Mouse (Mus musculus) forebrain, embryonic 10.5 days (tissue): ENCODE results near the gene Pdcd1lg2. TPM values are rescaled to one million over a fixed set of nuclear protein-coding genes. Genes with fewer than 3 reads are reported as not detected.

ENCODE experiments used
- DNase-seq: peaks from one replicate; pipeline ENCODE4 v3.0.0-alpha.2; 2017; ENCODE audit warnings: low spot score; ENCODE audit errors: extremely low spot score
- H3K27ac ChIP-seq: fragments of 300-500 bp; sonication (generic); 2 replicates; pipeline ENCODE4 v1.5.1; 2016; ENCODE audit warnings: mild to moderate bottlenecking
- H3K27me3 ChIP-seq: fragments of 300-500 bp; sonication (generic); 2 replicates; pipeline ENCODE4 v1.6.1; 2016; ENCODE audit warnings: mild to moderate bottlenecking; ENCODE audit not compliant: poor library complexity, severe bottlenecking
- H3K36me3 ChIP-seq: fragments of 300-500 bp; sonication (generic); replicated peaks from 2 replicates; pipeline ENCODE4 v1.6.1; 2016; ENCODE audit warnings: mild to moderate bottlenecking, moderate library complexity
- H3K4me1 ChIP-seq: fragments of 300-500 bp; sonication (generic); 2 replicates; pipeline ENCODE4 v1.6.1; 2016
- H3K4me3 ChIP-seq: fragments of 300-500 bp; sonication (generic); 2 replicates; pipeline ENCODE4 v1.5.1; 2016; ENCODE audit warnings: mild to moderate bottlenecking, moderate library complexity
- H3K9me3 ChIP-seq: fragments of 300-500 bp; sonication (generic); 2 replicates; pipeline ENCODE4 v1.6.1; 2016; ENCODE audit warnings: mild to moderate bottlenecking, moderate library complexity
- WGBS: fragments of 180-500 bp; shearing (Covaris S2); methylation state at CpG from one replicate; pipeline ENCODE4 v1.1.7; 2016; 5-methylcytosine and 5-hydroxymethylcytosine counted together
- polyA plus RNA-seq: library from polyadenylated mRNA; unstranded; fragments of >200 nt; fragmentation: Nextera tagmentation; extraction: Ambion mirVana; gene quantifications from 2 replicates; pipeline ENCODE4 v1.2.1, GENCODE M21; 2016

The Pdcd1lg2 gene
- polyA plus RNA-seq, 1 experiment from 2014 or later: not detected

DNA sequence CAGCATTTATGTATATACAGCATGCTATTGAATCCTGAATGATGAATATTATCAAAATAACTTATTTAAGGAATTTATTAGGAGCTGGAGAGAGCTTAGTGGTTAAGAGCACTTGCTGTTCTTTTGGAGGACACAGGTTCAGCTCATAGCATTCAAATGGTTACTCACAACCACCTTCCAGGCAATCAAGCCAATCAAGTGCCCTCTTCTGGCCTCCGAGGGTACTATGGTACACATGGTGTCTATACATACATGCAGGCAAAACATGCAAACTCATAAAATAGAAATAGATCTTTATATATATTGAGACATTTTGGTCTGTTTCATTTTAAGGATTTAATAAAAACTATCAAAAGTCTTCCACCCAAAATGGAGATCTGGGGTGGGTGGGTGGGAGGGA, 21.9 kb upstream of the Pdcd1lg2 start:
- no peak for DNase-seq
- H3K9me3 ChIP-seq: no peaks in the 10 kb centered on the region
- no peak overlapping the region for H3K27ac ChIP-seq
- 98% methylated on average over 1 of the region's 1 CpGs for WGBS
- no peaks in the 10 kb centered on the region for H3K36me3 ChIP-seq
- H3K4me1 ChIP-seq: no peaks in the 10 kb centered on the region
- no peaks in the 10 kb centered on the region for H3K27me3 ChIP-seq
- H3K4me3 ChIP-seq: no peak overlapping the region

DNA sequence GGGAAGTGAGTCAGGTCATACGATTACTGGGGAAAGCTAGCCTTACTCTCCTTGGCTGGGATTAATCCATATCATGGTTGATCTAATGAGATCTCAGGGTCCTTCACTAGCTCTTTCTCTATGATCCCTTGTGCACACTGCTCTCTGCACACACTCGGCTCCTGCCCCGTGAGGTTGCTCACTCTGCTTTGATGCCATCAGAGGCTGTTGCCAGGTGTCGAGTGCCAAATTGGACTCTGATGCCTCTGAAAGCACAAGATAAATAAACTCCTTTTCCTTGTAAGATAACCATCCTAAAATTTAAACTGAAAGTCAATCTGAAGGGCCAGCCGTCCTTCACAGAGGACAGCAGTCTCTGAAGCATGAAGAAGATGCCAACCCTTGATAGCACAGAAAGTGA, 20.2 kb upstream of the Pdcd1lg2 start:
- no peaks in the 10 kb centered on the region for H3K36me3 ChIP-seq
- 90% methylated on average over 5 of the region's 5 CpGs for WGBS
- no peak overlapping the region for H3K27ac ChIP-seq
- no peaks in the 10 kb centered on the region for H3K27me3 ChIP-seq
- H3K4me1 ChIP-seq: no peaks in the 10 kb centered on the region
- DNase-seq: no peak
- no peak overlapping the region for H3K4me3 ChIP-seq
- no peaks in the 10 kb centered on the region for H3K9me3 ChIP-seq

DNA sequence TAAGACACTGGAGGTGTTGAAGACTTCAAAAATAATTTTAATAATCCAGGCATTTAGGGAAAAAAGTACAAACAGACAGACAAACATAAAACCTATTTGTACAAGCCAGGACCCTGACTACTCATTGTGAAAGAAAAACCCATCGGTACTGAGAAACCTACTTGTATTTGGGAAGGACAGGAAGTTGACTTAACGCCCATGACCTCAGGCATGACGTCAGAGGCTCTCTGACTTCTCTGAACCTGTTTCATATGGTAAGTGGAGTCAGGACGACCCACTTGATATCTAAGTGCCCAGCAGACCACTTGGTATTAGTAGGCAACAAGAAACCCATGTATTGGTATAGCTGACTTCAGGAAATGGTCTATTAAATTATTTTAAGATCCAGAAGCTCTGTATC, 19.4 kb upstream of the Pdcd1lg2 start:
- 75% methylated on average over 4 of the region's 4 CpGs for WGBS
- no peak for DNase-seq

DNA sequence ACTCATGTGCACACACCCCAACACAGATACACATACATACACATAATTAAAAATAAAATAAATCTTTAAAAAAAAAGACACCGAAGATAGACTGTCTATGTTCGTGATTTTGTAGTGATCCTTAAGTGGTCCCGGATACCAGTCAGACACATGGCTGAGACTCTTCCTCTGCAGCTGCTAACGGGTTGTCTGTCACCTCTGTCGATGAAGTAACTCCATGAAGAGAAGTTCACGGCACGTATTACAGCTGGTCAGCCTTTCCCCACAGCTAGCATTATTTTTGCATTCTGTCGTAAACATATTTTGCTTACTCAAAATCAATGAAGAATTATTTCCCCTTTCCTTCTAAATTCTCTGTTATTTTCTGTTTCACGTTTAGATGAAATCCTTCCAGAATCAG, 17.4 kb upstream of the Pdcd1lg2 start:
- Histone ChIP-seq H3K27ac (no peak overlapping the region), H3K9me3 (peaks cover 6% of the 10 kb centered on the region; the same call in 1 of the 2 replicates), H3K4me3 (no peak overlapping the region), H3K27me3 (no peaks in the 10 kb centered on the region), H3K36me3 (no peaks in the 10 kb centered on the region), H3K4me1 (no peaks in the 10 kb centered on the region)
- no peak for DNase-seq
- 93% methylated on average over 9 of the region's 9 CpGs for WGBS

More for the DNA sequence above, 19.4 kb upstream of the Pdcd1lg2 start:
- no peak overlapping the region for H3K27ac ChIP-seq
- H3K36me3 ChIP-seq: no peaks in the 10 kb centered on the region
- H3K4me3 ChIP-seq: no peak overlapping the region
- no peaks in the 10 kb centered on the region for H3K27me3 ChIP-seq
- H3K4me1 ChIP-seq: no peaks in the 10 kb centered on the region
- no peaks in the 10 kb centered on the region for H3K9me3 ChIP-seq

DNA sequence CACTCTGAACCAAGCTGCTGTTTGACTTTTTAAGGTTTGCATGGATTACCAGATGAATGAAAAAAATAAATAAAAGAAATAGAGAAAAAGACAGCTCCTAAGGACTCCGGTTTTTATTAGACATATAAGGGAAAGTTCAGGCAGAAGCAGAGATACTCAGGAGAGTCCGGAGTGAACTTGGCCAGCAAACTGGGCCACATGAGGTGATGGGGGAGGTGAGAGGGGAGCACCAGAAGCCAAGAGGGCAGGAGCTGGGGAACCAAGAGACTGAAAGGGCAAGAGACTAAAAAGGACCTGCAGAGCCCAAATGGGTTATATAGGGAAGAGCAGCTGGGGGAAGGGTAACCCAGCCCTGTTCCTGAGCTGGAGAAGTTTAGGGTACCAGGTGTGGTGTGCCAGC, 16.0 kb upstream of the Pdcd1lg2 start:
- no peak overlapping the region for H3K27ac ChIP-seq
- no peaks in the 10 kb centered on the region for H3K27me3 ChIP-seq
- no peak overlapping the region for H3K4me3 ChIP-seq
- 94% methylated on average over 2 of the region's 2 CpGs for WGBS
- no peak for DNase-seq
- H3K4me1 ChIP-seq: no peaks in the 10 kb centered on the region
- H3K36me3 ChIP-seq: no peaks in the 10 kb centered on the region
- H3K9me3 ChIP-seq: peaks cover 8% of the 10 kb centered on the region; the same call in 1 of the 2 replicates

DNA sequence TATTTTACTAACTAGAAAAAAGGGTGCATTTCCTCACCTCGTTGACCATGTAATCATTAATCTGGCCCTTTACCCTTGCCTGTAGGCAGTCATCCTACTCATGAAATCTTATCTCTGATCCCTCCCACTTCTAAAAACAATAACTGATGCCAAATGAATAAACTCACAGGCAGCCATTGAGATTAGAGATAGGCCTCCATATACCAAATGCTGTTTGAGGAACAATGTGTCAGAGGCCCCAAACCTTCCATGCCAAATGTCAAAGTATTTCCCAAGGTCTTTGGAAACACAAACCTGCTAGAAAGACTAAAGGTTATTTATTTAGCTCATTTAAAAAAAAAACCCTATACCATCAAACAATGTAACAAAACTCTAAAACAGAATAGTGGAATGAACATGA, 14.4 kb upstream of the Pdcd1lg2 start:
- Histone ChIP-seq H3K4me1 (no peaks in the 10 kb centered on the region), H3K4me3 (no peak overlapping the region), H3K9me3 (peaks cover 8% of the 10 kb centered on the region; the same call in 1 of the 2 replicates), H3K36me3 (no peaks in the 10 kb centered on the region), H3K27ac (no peak overlapping the region), H3K27me3 (no peaks in the 10 kb centered on the region)
- WGBS: 77% methylated on average over 1 of the region's 1 CpGs
- no peak for DNase-seq

DNA sequence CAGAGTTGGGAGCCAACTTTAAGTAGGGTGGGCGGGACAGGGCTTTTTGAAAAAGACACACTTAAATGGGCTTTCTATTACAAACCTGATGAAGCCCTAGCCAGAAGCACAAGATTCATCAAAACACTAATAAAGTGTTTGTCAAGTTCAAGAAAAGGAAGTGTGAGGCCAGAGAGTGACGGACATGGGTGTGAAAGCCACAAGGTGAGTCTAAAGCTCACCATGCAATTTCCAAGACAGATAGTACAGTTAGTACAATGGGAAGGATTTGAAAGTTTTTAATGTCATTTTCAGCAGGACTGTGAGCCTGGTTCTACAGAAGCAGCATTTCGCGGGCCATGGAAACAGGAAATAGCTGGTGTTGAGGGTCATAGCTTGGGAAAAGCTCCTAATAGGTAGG, 10.9 kb upstream of the Pdcd1lg2 start:
- 94% methylated on average over 4 of the region's 4 CpGs for WGBS
- no peak for DNase-seq
- H3K9me3 ChIP-seq: peaks cover 8% of the 10 kb centered on the region; the same call in 1 of the 2 replicates
- H3K27ac ChIP-seq: no peak overlapping the region
- no peaks in the 10 kb centered on the region for H3K36me3 ChIP-seq
- H3K27me3 ChIP-seq: no peaks in the 10 kb centered on the region
- H3K4me1 ChIP-seq: peaks cover 8% of the 10 kb centered on the region; the same call in 1 of the 2 replicates
- H3K4me3 ChIP-seq: no peak overlapping the region

DNA sequence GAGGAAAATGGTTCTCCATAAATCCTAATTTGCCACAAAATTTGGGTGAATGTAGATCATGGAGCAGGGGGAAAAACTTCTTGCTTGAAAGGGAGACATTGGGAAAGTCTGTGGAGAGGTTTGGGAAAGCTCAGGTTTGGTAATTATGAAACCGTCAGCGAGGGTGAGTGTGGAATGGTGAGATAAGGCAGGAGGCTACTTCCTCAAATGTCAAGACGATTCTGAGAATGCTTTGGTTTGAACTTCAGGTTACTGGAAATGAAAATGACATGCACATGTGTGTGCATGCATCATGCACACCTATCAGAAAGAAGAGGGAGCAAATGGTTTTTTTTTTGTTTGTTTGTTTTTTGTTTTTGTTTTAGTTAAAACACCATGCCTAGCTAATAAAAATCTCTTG, 10.3 kb upstream of the Pdcd1lg2 start:
- no peaks in the 10 kb centered on the region for H3K27me3 ChIP-seq
- H3K36me3 ChIP-seq: no peaks in the 10 kb centered on the region
- no peak overlapping the region for H3K4me3 ChIP-seq
- WGBS: 93% methylated on average over 3 of the region's 3 CpGs
- DNase-seq: no peak
- no peak overlapping the region for H3K27ac ChIP-seq
- H3K4me1 ChIP-seq: peaks cover 10% of the 10 kb centered on the region; the same call in 1 of the 2 replicates
- H3K9me3 ChIP-seq: peaks cover 8% of the 10 kb centered on the region; the same call in 1 of the 2 replicates

DNA sequence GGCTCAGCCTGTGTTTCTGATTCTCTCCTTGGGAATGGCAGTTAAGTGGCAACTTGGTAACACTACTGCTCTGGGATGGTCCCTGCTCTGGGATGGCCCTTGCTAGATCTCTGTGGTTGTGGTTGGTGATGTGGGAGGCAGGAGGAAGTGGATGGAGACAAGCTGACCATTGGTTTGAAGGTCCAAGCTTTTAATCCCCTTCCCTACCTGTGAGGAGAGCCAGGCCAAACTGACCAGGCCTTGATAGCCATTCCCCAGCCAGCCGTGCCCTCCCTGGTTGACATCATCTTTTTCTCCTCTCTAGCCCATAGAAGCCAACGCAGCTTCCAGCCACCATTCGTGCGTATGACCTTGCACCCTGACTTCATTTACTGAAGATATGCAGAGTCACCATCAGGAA, 8.1 kb upstream of the Pdcd1lg2 start:
- H3K4me3 ChIP-seq: no peak overlapping the region
- no peak for DNase-seq
- H3K27me3 ChIP-seq: no peaks in the 10 kb centered on the region
- peaks cover 8% of the 10 kb centered on the region; the same call in 1 of the 2 replicates for H3K9me3 ChIP-seq
- no peaks in the 10 kb centered on the region for H3K36me3 ChIP-seq
- WGBS: 98% methylated on average over 4 of the region's 4 CpGs
- peaks cover 18% of the 10 kb centered on the region; the same call in 1 of the 2 replicates for H3K4me1 ChIP-seq
- H3K27ac ChIP-seq: no peak overlapping the region

DNA sequence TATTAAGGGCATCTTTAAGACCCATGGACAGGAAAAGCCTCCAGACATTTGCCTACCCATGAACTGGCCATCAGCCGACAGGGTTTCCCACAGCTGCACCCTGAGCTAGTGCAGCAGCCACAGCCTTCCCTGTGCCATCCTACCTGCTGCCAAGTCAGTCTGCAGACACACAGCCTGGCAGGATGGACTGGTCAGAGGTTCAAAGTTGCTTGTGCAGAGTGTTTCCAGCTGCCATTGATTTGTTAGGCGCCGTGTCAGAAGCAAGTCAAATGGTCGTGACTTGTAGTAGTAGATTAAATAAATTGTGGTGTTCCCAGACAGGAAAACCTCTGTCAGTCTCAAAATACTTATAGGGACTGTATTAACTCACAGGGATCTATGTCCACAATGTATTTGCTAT, 7.5 kb upstream of the Pdcd1lg2 start:
- DNase-seq: no peak
- Histone ChIP-seq H3K27ac (no peak overlapping the region), H3K4me1 (peaks cover 20% of the 10 kb centered on the region), H3K4me3 (no peak overlapping the region), H3K36me3 (no peaks in the 10 kb centered on the region), H3K9me3 (peaks cover 3% of the 10 kb centered on the region; the same call in 1 of the 2 replicates), H3K27me3 (no peaks in the 10 kb centered on the region)
- WGBS: 87% methylated on average over 4 of the region's 4 CpGs

DNA sequence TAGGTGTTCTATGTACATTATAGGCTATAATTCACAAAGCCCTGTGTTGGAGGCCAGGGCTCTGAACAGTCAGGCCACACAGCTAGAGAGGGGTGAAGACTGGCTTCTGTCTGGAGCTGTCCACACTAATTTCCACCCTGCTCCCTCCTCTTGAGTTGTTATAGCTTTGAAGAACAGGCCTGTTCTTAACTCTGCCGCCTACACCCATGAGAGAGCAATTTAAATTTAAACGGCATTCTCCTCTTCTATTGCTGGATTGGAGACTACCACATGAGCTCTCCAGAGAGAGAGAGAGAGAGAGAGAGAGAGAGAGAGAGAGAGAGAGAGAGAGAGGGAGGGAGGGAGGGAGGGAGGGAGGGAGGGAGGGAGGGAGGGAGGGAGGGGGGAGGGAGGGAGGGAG, 5.3 kb upstream of the Pdcd1lg2 start:
- H3K4me3 ChIP-seq: no peak overlapping the region
- H3K9me3 ChIP-seq: no peaks in the 10 kb centered on the region
- H3K27me3 ChIP-seq: no peaks in the 10 kb centered on the region
- H3K27ac ChIP-seq: no peak overlapping the region
- no peaks in the 10 kb centered on the region for H3K36me3 ChIP-seq
- no peak for DNase-seq
- WGBS: 81% methylated on average over 2 of the region's 2 CpGs
- peaks cover 22% of the 10 kb centered on the region for H3K4me1 ChIP-seq

DNA sequence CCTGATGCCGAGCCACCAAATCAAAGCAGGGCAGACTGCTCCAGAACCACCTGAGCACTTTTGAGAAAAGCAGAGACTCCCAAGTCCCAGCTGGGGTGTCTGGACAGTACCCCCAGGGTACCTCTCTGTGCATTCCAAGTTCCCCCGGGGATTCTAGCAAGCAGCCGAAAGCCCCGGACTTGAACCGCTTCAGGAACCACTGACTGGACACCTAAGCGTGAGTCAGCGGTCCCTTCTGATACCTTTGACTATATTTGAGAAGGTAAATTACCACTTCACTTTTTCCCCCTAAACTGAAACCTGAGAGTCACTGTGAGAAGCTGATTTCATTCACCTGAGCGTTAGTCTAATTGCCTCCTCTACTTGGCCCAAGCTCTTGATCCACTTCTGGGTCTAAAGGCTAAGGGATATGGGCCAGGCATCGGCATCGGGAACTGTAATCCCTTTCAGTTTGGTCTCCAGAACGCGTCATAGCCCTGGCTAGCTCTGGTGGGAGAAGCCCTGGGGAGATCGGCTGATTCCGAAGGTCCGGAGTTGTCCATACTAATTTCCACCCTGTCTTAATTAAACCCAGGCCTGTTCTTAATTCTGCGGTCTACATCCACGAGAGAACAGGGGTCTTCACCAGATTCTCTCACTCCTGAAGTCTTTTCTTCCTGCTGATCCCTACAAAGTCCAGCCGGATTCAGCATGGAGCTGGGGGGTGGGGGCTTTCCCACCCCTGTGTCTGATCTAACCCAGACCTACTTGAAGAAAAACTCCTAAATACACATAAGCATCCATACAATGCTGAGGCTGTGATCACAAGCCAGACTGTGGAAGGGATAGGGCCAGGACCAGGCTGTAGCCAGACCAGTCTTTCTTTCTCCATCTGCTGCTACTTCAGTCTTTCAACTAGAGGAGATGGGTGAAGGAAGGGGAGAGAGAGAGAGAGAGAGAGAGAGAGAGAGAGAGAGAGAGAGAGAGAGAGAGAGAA, 4.4 kb upstream of the Pdcd1lg2 start:
- 78% methylated on average over 18 of the region's 18 CpGs for WGBS
- DNase-seq: no peak

More for the DNA sequence above, 4.4 kb upstream of the Pdcd1lg2 start:
- Histone ChIP-seq H3K27ac (no peak overlapping the region; the same call in 1 of the 2 replicates), H3K4me3 (no peak overlapping the region), H3K36me3 (no peaks in the 10 kb centered on the region), H3K9me3 (no peaks in the 10 kb centered on the region), H3K27me3 (no peaks in the 10 kb centered on the region), H3K4me1 (peaks cover 22% of the 10 kb centered on the region)
